Mouse (Mus musculus): ENCODE results near the gene Pknox1.
A peak's percentile ranks its signal among the peaks of the same experiment; 100 is the strongest.
"Not testable (repeated sequence)": the region's sequence is repeated elsewhere in the genome, so short reads cannot be mapped to it uniquely, and the experiment has no call there.

Pknox1 gene

GRCm38 (mm10) chr17:31606424-31606823 is 41.9 kb downstream of the Pknox1 start:
- no peak for DNase-seq

DNA sequence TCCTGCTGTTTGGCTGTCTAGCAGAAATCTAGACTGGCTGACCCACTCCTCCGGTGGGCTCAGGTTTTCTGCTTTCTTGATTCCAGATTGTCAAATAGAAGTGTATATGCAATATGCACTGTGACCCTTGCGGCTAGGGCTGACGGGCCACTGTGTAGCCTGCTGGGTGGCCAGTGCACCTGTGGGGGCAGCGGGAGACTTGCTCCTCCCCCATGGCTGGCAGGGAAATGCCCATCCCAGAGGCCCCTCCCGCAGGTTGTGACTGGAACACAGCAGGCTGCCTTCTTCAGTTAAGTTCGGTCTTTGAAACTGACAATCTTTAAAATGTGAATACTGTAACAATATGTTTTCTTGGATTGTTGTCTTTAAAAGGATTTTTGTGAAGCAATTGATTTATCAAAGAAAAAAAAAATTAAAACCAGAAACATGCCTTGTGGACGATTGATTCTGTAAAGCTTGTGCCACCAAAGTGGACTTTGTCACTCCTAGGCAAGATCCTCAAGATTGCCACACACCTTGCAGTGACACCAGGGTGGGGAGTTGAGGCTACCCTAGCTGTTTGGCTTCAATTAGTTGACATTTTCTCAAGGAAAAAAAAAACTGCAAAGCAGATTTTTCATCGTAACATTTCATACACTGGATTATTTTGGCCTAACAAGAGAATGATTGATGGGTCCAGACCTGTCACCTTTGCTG is 42.9 kb downstream of the Pknox1 start:
- no peak for DNase-seq

DNA sequence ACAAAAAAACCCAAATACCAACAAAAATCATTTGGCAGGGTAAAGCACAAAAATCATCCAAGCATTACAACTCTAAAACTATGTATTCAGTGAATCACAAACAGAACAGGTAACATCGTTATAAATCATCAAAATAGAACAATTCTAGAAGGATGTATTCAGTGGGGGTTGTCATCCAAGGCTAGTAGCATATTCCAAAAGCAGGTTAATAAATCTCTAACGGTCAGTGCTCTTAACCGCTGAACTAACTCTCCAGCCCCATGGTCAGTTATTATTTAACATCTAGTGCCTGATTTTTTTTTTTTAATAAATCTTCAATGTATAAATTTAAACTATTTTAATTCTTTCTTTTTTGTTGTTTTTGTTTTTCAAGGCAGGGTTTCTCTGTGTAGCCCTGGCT is 44.6 kb downstream of the Pknox1 start:
- not testable (repeated sequence) for DNase-seq

DNA sequence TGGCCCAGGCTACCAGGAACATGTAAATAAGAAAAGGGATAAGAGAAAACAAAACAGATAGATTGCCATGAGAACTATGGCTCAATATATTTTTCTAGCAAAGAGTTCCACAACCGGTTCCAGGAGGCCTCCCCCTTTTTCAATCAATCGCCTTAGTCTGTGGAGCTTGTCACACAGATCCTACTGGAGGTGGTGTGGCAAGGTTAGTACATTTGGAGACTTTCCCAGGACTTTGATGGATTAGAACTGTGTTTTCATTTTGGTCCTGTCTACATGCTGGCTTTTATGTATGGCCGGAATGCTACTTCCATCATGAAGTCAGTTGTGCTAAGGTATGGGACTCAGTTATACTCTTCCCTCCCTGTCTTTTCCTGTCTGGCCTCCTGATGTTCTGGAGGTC is 45.4 kb downstream of the Pknox1 start:
- no peak for DNase-seq

- DNase-seq: no peak
These were observed 48.7 kb downstream of the Pknox1 start for GRCm38 (mm10) chr17:31613086-31613755.

- DNase-seq: no peak
These were observed 58.6 kb downstream of the Pknox1 start for GRCm38 (mm10) chr17:31623101-31623500.

GRCm38 (mm10) chr17:31627961-31628360 is 63.4 kb downstream of the Pknox1 start:
- DNase-seq: no peak

DNA sequence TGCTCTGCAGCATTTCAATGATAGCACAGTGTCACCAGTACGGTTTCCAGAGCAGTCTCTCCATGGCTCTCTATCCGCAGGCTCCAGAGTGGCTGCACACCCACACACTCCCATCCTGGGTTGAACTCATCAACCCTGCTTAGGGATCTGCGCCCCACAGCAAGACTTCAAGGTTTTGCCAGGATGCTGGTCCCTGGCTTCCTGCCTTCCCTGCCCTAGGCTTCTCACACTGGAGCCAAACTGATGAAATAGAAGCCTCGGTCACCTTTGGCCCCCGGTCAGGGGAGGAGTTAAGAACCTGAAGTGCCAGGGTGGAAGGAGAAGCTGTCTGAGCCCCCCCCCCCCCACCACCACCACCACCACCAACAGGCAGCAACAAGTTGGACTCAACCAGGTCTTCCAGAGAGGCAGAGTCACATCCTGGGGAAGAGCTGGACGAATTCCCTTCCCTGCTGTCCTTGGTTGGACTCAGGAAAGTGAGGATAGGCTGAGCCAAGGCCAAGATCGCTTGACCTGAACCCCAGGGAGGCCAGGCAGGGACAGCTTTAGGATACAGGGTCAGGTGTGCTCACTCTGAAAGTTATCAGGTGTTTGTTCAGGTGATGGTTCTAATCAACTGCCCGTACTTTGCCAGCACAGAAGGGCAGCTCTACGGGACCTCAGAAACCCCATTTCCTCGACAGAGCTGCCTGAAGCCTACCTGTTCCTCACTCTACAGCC is 66.7 kb downstream of the Pknox1 start:
- no peak for DNase-seq

GRCm38 (mm10) chr17:31633007-31633406 is 68.5 kb downstream of the Pknox1 start:
- DNase-seq: no peak

- DNase-seq: no peak
These were observed 70.4 kb downstream of the Pknox1 start for GRCm38 (mm10) chr17:31634896-31635295.

- DNase-seq: no peak
These were observed 71.2 kb downstream of the Pknox1 start for GRCm38 (mm10) chr17:31635781-31636180.

GRCm38 (mm10) chr17:31636277-31636941 is 71.9 kb downstream of the Pknox1 start:
- DNase-seq: peak; percentile 16

GRCm38 (mm10) chr17:31636942-31637811 is 72.6 kb downstream of the Pknox1 start, which contains the start of gene Cbs:
Cbs (minus strand) TSS chr17:31637238.
- peak; percentile 84 for DNase-seq

GRCm38 (mm10) chr17:31637866-31638570 is 73.5 kb downstream of the Pknox1 start:
- DNase-seq: no peak

DNA sequence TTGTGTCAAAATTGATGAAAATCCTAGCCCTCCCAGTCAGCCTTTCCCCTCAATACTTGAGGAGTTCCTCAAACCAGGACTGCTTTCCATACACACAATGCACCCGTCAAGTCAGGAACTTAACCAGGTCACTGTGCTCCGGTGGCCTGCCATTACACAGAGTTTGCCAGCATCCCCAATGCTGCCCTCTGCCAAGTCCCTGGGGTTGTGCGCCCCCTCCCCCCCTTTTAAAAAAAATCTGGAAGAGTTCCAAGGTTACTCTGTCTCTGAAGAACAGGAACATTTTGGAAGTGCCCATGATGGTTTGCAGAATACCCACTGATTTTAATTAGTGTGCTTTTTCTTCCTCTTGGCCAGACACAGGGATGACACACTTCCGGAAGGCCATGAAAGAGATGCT is 75.1 kb downstream of the Pknox1 start:
- DNase-seq: no peak

GRCm38 (mm10) chr17:31642331-31642730 is 77.8 kb downstream of the Pknox1 start:
- DNase-seq: no peak

- no peak for DNase-seq
These were observed 78.4 kb downstream of the Pknox1 start for GRCm38 (mm10) chr17:31642913-31643312.

DNA sequence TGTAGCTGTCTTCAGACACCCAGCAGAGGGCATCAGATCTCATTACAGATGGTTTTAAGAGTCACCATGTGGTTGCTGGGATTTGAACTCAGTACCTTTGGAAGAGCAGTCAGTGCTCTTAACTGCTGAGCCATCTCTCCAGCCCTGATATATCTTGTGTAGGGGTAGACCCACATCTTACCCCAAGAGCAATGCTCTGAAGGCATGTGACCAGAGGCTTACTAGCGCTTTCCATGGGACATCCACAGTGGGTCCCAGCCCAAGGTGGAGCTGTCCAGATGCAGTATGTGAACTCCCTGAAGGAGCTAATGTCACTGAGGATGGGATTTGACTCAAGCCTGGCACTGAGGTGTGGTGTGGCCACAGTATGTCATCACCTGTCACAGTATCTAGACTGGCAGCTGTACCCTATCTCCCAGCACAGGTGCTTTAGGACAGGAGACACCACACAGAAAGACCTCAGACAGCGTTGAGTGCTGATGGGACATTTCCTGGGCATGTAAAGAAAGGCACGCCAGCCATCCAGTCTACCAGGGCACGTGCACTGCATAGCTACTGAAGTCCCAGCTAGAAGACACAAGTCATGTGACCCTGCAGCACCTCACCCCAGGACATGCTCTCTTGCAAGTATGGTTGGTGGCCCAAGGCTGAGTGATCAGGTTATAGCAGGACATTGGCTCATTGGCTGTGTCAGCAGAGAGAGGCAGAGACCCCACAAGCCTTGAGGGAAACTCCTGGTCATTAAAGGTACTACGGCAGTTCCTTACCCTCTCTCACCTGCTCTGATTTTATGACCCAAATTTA is 81.9 kb downstream of the Pknox1 start:
- no peak for DNase-seq

DNA sequence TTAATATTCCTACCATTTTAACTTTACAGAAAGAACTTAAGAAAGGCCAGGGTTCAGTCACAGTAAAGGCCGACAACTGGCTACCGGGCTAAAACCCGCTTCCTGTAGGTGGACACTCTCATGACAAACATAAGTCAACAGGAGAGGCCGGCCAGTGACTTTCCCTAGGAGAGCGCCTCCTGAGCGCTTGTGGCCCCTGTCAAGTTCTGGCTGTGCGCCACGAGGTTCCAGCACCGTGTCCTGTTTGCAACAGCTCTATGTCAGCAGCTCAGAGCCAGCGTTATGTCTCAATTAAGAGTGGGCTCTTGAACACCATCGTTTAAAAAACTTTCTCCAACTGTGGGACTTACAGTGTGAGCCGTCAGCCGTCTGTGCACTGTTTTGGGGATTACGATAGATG is 87.6 kb downstream of the Pknox1 start:
- DNase-seq: no peak

GRCm38 (mm10) chr17:31653277-31653676 is 88.7 kb downstream of the Pknox1 start:
- DNase-seq: no peak

- no peak for DNase-seq
These were observed 90.8 kb downstream of the Pknox1 start for GRCm38 (mm10) chr17:31655366-31655765.
